Mouse (Mus musculus) monocyte, adult 5-6 weeks (primary cell): ENCODE measurements around the gene Snai3. TPM values are rescaled to one million over a fixed set of nuclear protein-coding genes. Genes with fewer than 3 reads are reported as not detected.

Source experiments
- total RNA-seq: library from RNA; stranded (forward); fragments of 200-1000, 200-491, 200-594 nt; gene quantifications from 3 replicates; pipeline ENCODE4 v1.2.3, GENCODE M21; 2017

Snai3 gene
- total RNA-seq, 1 experiment from 2014 or later = not detected

Other genes with a start within 250 kb of the Snai3 start
- 7.9 to 23.3 TPM (median 10.3 TPM) in 3 replicates for gene Zfpm1, start 178.6 kb downstream of the Snai3 start, total RNA-seq
- not detected in 3 replicates for gene Trhr2, start 100.0 kb downstream of the Snai3 start, total RNA-seq
- 57.4 to 76.1 TPM (median 69.7 TPM) in 3 replicates for gene Zc3h18, start 84.1 kb downstream of the Snai3 start, total RNA-seq
- gene Il17c, start 38.7 kb downstream of the Snai3 start, total RNA-seq = not detected in 3 replicates
- gene Cyba, start 27.8 kb downstream of the Snai3 start, total RNA-seq = 340 to 389 TPM (median 367 TPM) in 3 replicates
- gene Mvd, start 17.3 kb downstream of the Snai3 start, total RNA-seq = 4.5 to 9.2 TPM (median 8.8 TPM) in 3 replicates
- 96.0 to 108 TPM (median 106 TPM) in 3 replicates for gene Rnf166, start 15.3 kb upstream of the Snai3 start, total RNA-seq
- gene Ctu2, start 15.4 kb upstream of the Snai3 start, total RNA-seq = 10.3 to 24.8 TPM (median 12.1 TPM) in 3 replicates
- 31.7 to 76.2 TPM (median 45.9 TPM) in 3 replicates for gene Piezo1, start 90.6 kb upstream of the Snai3 start, total RNA-seq
- gene Cdt1, start 107.3 kb upstream of the Snai3 start, total RNA-seq = 11.1 to 24.4 TPM (median 12.4 TPM) in 3 replicates
- gene Aprt, start 116.2 kb upstream of the Snai3 start, total RNA-seq = 30.5 to 53.3 TPM (median 49.7 TPM) in 3 replicates
- gene Galns, start 150.7 kb upstream of the Snai3 start, total RNA-seq = 9.9 to 15.0 TPM (median 12.4 TPM) in 3 replicates
- 19.5 to 35.7 TPM (median 20.3 TPM) in 3 replicates for gene Trappc2l, start 150.9 kb upstream of the Snai3 start, total RNA-seq
- not detected in 3 replicates for gene Pabpn1l, start 162.0 kb upstream of the Snai3 start, total RNA-seq
- gene Cbfa2t3, start 238.4 kb upstream of the Snai3 start, total RNA-seq = 21.2 to 48.6 TPM (median 32.6 TPM) in 3 replicates